Mouse (Mus musculus) ES-E14 (cell line): ENCODE data around the gene Creb3l2.

Experiments used
- CHD2 ChIP-seq: IDR thresholded peaks from 2 replicates; pipeline ENCODE4 v1.6.1; 2014; ENCODE audit warnings: mild to moderate bottlenecking, low read depth, low read length, inconsistent platforms
- ZC3H11A ChIP-seq: IDR thresholded peaks from 2 replicates; pipeline ENCODE4 v1.6.1; 2012; ENCODE audit warnings: low read depth, mild to moderate bottlenecking, inconsistent platforms, low read length, borderline replicate concordance
- ZNF384 ChIP-seq: IDR thresholded peaks from 2 replicates; pipeline ENCODE4 v1.6.1; 2012; ENCODE audit warnings: low read depth, low read length, inconsistent platforms

GRCm38 (mm10) chr6:37404325-37404724 is 37.6 kb downstream of the Creb3l2 start:
- TF ChIP-seq ZNF384 (no peak), ZC3H11A (no peak), CHD2 (no peak)
